Mouse (Mus musculus): ENCODE measurements at regions not wholly inside any gene's neighbourhood (a gene's known extent, or its start where the extent isn't known, plus 50 kb on each side); places are given as distances from the start of the nearest gene placed in this dataset.
"Not testable (repeated sequence)": the region's sequence is repeated elsewhere in the genome, so short reads cannot be mapped to it uniquely, and the experiment has no call there.

- Histone ChIP-seq H3K27ac (no peak overlapping the region), H3K4me3 (replicated peaks; ENCODE audit: low read depth, low read length) (no peak overlapping the region), H3K27me3 (ENCODE audit: insufficient read depth, low read length) (no peaks in the 10 kb centered on the region), H3K4me1 (replicated peaks; ENCODE audit: insufficient read depth, low read length) (no peaks in the 10 kb centered on the region), H3K9me3 (replicated peaks; ENCODE audit: low read length) (no peaks in the 10 kb centered on the region), H3K9ac (ENCODE audit: low read depth, low read length) (no peak overlapping the region), H3K36me3 (ENCODE audit: insufficient read depth, low read length) (no peaks in the 10 kb centered on the region), H3K4me2 (ENCODE audit: low read length) (no peak overlapping the region)
- WGBS, result 90% methylated on average over 4 of the region's 4 CpGs
- DNase-seq (ENCODE audit: low spot score) (no peak), ATAC-seq (replicated peaks; ENCODE audit: low FRiP score, low read depth) (no peak)
- TF ChIP-seq CTCF (IDR thresholded peaks at IDR 0.05; ENCODE audit: low read depth), result no peak
These were observed 456.7 kb downstream of the Rfpl4b start for GRCm38 (mm10) chr10:38364876-38365275.

GRCm38 (mm10) chr10:38357539-38358232 is 463.9 kb downstream of the Rfpl4b start:
- Histone ChIP-seq H3K4me2 (ENCODE audit: low read length) (no peak overlapping the region), H3K4me3 (replicated peaks; ENCODE audit: low read depth, low read length) (no peak overlapping the region), H3K9ac (ENCODE audit: low read depth, low read length) (no peak overlapping the region), H3K4me1 (replicated peaks; ENCODE audit: insufficient read depth, low read length) (no peaks in the 10 kb centered on the region), H3K36me3 (ENCODE audit: insufficient read depth, low read length) (no peaks in the 10 kb centered on the region), H3K27ac (no peak overlapping the region), H3K9me3 (replicated peaks; ENCODE audit: low read length) (no peaks in the 10 kb centered on the region), H3K27me3 (ENCODE audit: insufficient read depth, low read length) (no peaks in the 10 kb centered on the region)
- TF ChIP-seq CTCF (IDR thresholded peaks at IDR 0.05; ENCODE audit: low read depth), result no peak
- no peak for ATAC-seq (replicated peaks; ENCODE audit: low FRiP score, low read depth)
- DNase-seq (ENCODE audit: low spot score), result peak; percentile 67
- 58% methylated on average over 1 of the region's 1 CpGs for WGBS

GRCm38 (mm10) chr10:38353973-38354372 is 467.6 kb downstream of the Rfpl4b start:
- 28% methylated on average over 2 of the region's 2 CpGs for WGBS
- Histone ChIP-seq H3K27me3 (ENCODE audit: insufficient read depth, low read length) (no peaks in the 10 kb centered on the region), H3K4me3 (replicated peaks; ENCODE audit: low read depth, low read length) (no peak overlapping the region), H3K36me3 (ENCODE audit: insufficient read depth, low read length) (no peaks in the 10 kb centered on the region), H3K27ac (no peak overlapping the region), H3K4me1 (replicated peaks; ENCODE audit: insufficient read depth, low read length) (no peaks in the 10 kb centered on the region), H3K4me2 (ENCODE audit: low read length) (no peak overlapping the region), H3K9me3 (replicated peaks; ENCODE audit: low read length) (no peaks in the 10 kb centered on the region), H3K9ac (ENCODE audit: low read depth, low read length) (no peak overlapping the region)
- DNase-seq (ENCODE audit: low spot score) (no peak), ATAC-seq (replicated peaks; ENCODE audit: low FRiP score, low read depth) (no peak)
- no peak for TF ChIP-seq CTCF (IDR thresholded peaks at IDR 0.05; ENCODE audit: low read depth)

- WGBS, result 25% methylated on average over 5 of the region's 5 CpGs
- Histone ChIP-seq H3K9me3 (replicated peaks; ENCODE audit: low read length) (no peaks in the 10 kb centered on the region), H3K4me1 (replicated peaks; ENCODE audit: insufficient read depth, low read length) (no peaks in the 10 kb centered on the region), H3K36me3 (ENCODE audit: insufficient read depth, low read length) (no peaks in the 10 kb centered on the region), H3K4me3 (replicated peaks; ENCODE audit: low read depth, low read length) (no peak overlapping the region), H3K9ac (ENCODE audit: low read depth, low read length) (no peak overlapping the region), H3K27ac (no peak overlapping the region), H3K4me2 (ENCODE audit: low read length) (no peak overlapping the region), H3K27me3 (ENCODE audit: insufficient read depth, low read length) (no peaks in the 10 kb centered on the region)
- DNase-seq (ENCODE audit: low spot score) (peak; percentile 79), ATAC-seq (replicated peaks; ENCODE audit: low FRiP score, low read depth) (no peak)
- no peak for TF ChIP-seq CTCF (IDR thresholded peaks at IDR 0.05; ENCODE audit: low read depth)
These were observed 468.1 kb downstream of the Rfpl4b start for GRCm38 (mm10) chr10:38353526-38353925.

GRCm38 (mm10) chr10:38347029-38347428 is 474.6 kb downstream of the Rfpl4b start:
- H3K36me3 ChIP-seq (ENCODE audit: insufficient read depth, low read length); ATAC-seq (replicated peaks; ENCODE audit: low FRiP score, low read depth); H3K4me2 ChIP-seq (ENCODE audit: low read length); DNase-seq (ENCODE audit: low spot score); H3K4me1 ChIP-seq (replicated peaks; ENCODE audit: insufficient read depth, low read length); H3K4me3 ChIP-seq (replicated peaks; ENCODE audit: low read depth, low read length); H3K9me3 ChIP-seq (replicated peaks; ENCODE audit: low read length); H3K27me3 ChIP-seq (ENCODE audit: insufficient read depth, low read length); H3K27ac ChIP-seq; H3K9ac ChIP-seq (ENCODE audit: low read depth, low read length): not testable (repeated sequence)
- WGBS, result 56% methylated on average over 8 of the region's 8 CpGs

- Histone ChIP-seq H3K36me3 (ENCODE audit: insufficient read depth, low read length) (no peaks in the 10 kb centered on the region), H3K9me3 (replicated peaks; ENCODE audit: low read length) (no peaks in the 10 kb centered on the region), H3K27ac (no peak overlapping the region), H3K27me3 (ENCODE audit: insufficient read depth, low read length) (no peaks in the 10 kb centered on the region), H3K4me2 (ENCODE audit: low read length) (no peak overlapping the region), H3K4me3 (replicated peaks; ENCODE audit: low read depth, low read length) (no peak overlapping the region), H3K9ac (ENCODE audit: low read depth, low read length) (no peak overlapping the region), H3K4me1 (replicated peaks; ENCODE audit: insufficient read depth, low read length) (no peaks in the 10 kb centered on the region)
- ATAC-seq (replicated peaks; ENCODE audit: low FRiP score, low read depth) (no peak), DNase-seq (ENCODE audit: low spot score) (no peak)
- no peak for TF ChIP-seq CTCF (IDR thresholded peaks at IDR 0.05; ENCODE audit: low read depth)
- 81% methylated on average over 1 of the region's 1 CpGs for WGBS
These were observed 481.0 kb downstream of the Rfpl4b start for GRCm38 (mm10) chr10:38340406-38341175.

All from kidney, postnatal 0 days (tissue).